Mouse (Mus musculus) ES-E14 (cell line): ENCODE results near the gene Cyb5r3.

Source experiments
- CHD2 ChIP-seq: IDR thresholded peaks from 2 replicates; pipeline ENCODE4 v1.6.1; 2014; ENCODE audit warnings: mild to moderate bottlenecking, low read depth, low read length, inconsistent platforms
- HCFC1 ChIP-seq: IDR thresholded peaks from 2 replicates; pipeline ENCODE4 v1.6.1; 2012; ENCODE audit warnings: low read length, inconsistent platforms, borderline replicate concordance; ENCODE audit not compliant: insufficient read depth
- ZNF384 ChIP-seq: IDR thresholded peaks from 2 replicates; pipeline ENCODE4 v1.6.1; 2012; ENCODE audit warnings: low read depth, low read length, inconsistent platforms

DNA sequence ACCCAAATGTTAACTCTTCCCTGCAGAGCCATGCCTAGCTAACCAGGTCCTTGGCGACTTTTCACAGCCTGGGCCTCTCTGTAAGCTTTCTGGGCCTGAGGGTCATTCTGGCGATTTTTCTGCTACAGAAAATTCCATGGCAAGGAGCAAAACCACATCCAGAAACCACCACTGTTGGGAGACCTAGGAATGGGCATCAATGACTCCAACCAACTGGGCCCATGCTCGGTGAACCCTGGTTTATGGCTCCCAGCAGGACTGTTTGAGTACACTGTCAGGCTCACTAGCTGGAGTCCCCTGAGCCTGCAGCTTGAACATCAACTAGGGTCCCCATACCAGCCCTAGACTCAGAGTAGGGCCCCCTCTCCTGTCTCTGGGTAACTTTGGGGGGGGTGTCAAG lies 4.1 kb downstream of the Cyb5r3 start:
- no peak for TF ChIP-seq ZNF384
- no peak for TF ChIP-seq HCFC1
- no peak for TF ChIP-seq CHD2
